Mouse (Mus musculus): ENCODE measurements around the gene Bsdc1. TPM values are rescaled to one million over a fixed set of nuclear protein-coding genes. Genes with fewer than 3 reads are reported as not detected.

The Bsdc1 gene
- total and polyA plus RNA-seq, 2 experiments, result 14.5 to 22.1 TPM

DNA sequence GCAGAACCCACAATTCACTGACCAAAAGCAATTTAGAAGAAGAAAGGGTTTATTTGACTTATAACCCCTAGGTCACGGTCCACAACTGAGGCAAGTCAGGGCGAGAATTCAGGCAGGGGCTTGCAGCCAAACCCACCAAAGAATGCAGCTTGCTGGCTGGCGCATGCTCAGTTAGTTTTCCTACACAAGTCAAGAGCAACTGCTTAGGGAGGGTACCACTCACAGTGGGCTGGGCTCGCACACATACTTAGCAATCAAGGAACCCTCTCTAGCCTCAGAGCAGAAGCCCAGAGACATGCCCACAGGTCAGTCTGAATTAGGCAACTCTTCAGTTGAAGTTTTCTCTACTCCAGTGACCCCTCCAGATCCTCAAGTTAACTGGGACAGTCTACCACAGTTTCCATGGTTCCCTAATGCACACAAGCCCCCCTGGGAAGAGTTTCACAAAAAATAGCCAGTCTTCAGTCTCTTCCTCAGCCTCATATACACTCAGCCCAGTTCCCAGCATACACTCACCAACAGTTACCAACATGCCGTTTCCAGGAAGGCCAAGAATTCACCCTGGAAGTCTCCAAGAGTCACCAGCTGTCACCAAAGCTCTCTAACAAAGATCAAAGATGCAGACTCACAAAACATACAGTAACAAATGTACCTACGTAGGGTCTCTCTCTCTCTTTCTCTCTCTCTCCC lies 49.5 kb downstream of the Bsdc1 start:
- Histone ChIP-seq H3K9ac (ENCODE audit: low read depth, low read length) (no peak overlapping the region), H3K4me3 (ENCODE audit: insufficient read depth, low read depth, low read length) (no peak overlapping the region), H3K27ac (replicated peaks; ENCODE audit: insufficient read depth, low read depth, low read length) (no peak overlapping the region), H3K36me3 (ENCODE audit: control insufficient read depth, insufficient read depth, low read length) (no peaks in the 10 kb centered on the region), H3K27me3 (ENCODE audit: control insufficient read depth, insufficient read depth, low read length) (peaks cover 8% of the 10 kb centered on the region; the same call in 1 of the 2 replicates), H3K79me2 (ENCODE audit: control insufficient read depth, insufficient read depth, low read length) (no peaks in the 10 kb centered on the region), H3K4me1 (ENCODE audit: control insufficient read depth, insufficient read depth, low read length) (no peaks in the 10 kb centered on the region)
- no peak for DNase-seq (ENCODE audit: extremely low read depth, low read depth, low spot score)
- TF ChIP-seq CTCF (IDR thresholded peaks at IDR 0.05; ENCODE audit: low read depth, low read length) (no peak), POLR2A (IDR thresholded peaks at IDR 0.05; ENCODE audit: extremely low read depth, insufficient read depth, low read length) (no peak)
- 84% methylated on average over 6 of the region's 6 CpGs for WGBS

DNA sequence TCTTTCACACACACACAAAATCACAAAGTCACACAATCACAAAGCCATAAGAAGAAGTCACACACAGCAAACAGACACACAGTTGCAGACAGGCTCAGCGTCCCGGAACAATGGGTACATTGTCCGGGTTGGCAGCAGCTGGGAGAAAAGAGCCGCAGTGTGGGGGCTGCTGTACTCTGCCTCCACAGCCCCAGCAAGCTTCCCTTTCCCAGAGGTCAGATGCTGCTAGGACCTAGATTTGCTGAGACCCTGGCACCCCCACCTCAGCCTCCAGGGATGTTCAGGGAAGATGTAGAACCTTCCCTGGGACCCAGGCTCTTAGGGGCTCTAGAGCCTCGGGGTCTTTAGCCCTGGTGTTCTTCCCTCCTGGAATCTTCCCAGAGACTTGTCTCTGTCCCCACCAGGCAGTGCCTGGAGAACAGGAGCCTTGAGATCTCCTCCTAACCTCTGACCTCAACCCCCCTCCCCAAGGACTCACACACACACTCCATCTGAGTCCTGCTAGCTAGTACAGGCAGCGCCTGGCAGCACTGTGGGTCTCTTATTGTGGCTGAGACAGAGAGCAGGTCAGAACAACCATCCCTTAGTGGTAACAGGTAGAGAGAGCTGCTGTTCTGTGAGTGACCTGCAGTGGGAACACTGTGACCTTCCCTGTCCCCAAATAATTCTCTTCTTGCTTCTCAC lies 50.2 kb downstream of the Bsdc1 start:
- H3K79me2 ChIP-seq (ENCODE audit: control insufficient read depth, insufficient read depth, low read length), result no peaks in the 10 kb centered on the region
- H3K4me3 ChIP-seq (ENCODE audit: insufficient read depth, low read depth, low read length), result no peak overlapping the region
- no peak overlapping the region for H3K9ac ChIP-seq (ENCODE audit: low read depth, low read length)
- no peak overlapping the region for H3K27ac ChIP-seq (replicated peaks; ENCODE audit: insufficient read depth, low read depth, low read length)
- peaks cover 8% of the 10 kb centered on the region; the same call in 1 of the 2 replicates for H3K27me3 ChIP-seq (ENCODE audit: control insufficient read depth, insufficient read depth, low read length)
- WGBS, result 71% methylated on average over 6 of the region's 6 CpGs
- no peak for DNase-seq (ENCODE audit: extremely low read depth, low read depth, low spot score)
- TF ChIP-seq POLR2A (IDR thresholded peaks at IDR 0.05; ENCODE audit: extremely low read depth, insufficient read depth, low read length) (no peak), CTCF (IDR thresholded peaks at IDR 0.05; ENCODE audit: low read depth, low read length) (no peak)
- H3K36me3 ChIP-seq (ENCODE audit: control insufficient read depth, insufficient read depth, low read length), result 0 out of 2 replicates have a peak, but pooled peaks cover 1% of the 10 kb centered on the region
- no peaks in the 10 kb centered on the region for H3K4me1 ChIP-seq (ENCODE audit: control insufficient read depth, insufficient read depth, low read length)

DNA sequence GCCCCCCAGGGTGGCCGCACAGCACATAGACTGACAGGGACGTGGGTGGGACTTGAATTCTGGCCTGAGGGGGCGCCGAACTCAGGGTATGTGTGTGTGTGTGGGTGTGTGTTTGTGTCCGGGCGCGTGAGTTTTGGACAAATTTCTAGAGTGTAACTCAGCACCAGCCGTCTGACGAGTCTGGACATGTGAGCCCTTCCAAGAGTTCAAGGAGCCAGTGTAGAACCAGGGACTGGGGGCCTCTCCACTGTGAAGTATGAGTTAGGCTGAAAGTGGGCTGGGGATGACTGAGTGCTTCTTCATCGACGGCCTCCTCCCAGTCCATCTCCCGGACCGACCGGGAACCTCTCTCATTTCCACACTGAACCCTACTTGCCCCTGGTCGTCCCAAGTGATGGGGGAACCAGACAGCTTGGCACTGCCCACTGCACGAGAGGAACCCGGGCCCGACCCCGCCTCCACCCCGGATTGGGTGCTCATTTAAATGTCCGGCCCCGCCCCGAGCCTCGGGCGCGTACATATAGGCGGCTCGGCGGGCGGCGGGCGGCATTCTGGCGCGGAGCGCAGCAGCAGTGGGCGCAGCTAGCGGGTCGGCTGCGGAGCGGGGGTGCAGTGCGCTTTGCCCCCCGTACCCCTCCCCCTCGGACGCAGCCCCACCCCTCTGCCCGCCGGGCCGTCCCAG lies 51.8 kb downstream of the Bsdc1 start, which contains the start of gene Marcksl1:
Marcksl1 (plus strand) TSS at position 496 of the 682 bp plus-strand sequence.
- peaks cover 8% of the 10 kb centered on the region; the same call in 1 of the 2 replicates for H3K27me3 ChIP-seq (ENCODE audit: control insufficient read depth, insufficient read depth, low read length)
- no peak for DNase-seq (ENCODE audit: extremely low read depth, low read depth, low spot score)
- peak within 1 kb of the TSS; percentile 90 for H3K9ac ChIP-seq (ENCODE audit: low read depth, low read length)
- H3K4me3 ChIP-seq (ENCODE audit: insufficient read depth, low read depth, low read length), result peak within 1 kb of the TSS; percentile 91
- TF ChIP-seq CTCF (IDR thresholded peaks at IDR 0.05; ENCODE audit: low read depth, low read length) (no peak), POLR2A (IDR thresholded peaks at IDR 0.05; ENCODE audit: extremely low read depth, insufficient read depth, low read length) (peak; percentile 73; the same call in 1 of the 2 replicates)
- 8% methylated on average over 46 of the region's 47 CpGs for WGBS
- H3K27ac ChIP-seq (replicated peaks; ENCODE audit: insufficient read depth, low read depth, low read length), result no peak within 1 kb of the TSS
- H3K79me2 ChIP-seq (ENCODE audit: control insufficient read depth, insufficient read depth, low read length), result no peaks in the 10 kb centered on the region
- no peaks in the 10 kb centered on the region for H3K4me1 ChIP-seq (ENCODE audit: control insufficient read depth, insufficient read depth, low read length)
- peaks cover 6% of the 10 kb centered on the region; the same call in 1 of the 2 replicates for H3K36me3 ChIP-seq (ENCODE audit: control insufficient read depth, insufficient read depth, low read length)

DNA sequence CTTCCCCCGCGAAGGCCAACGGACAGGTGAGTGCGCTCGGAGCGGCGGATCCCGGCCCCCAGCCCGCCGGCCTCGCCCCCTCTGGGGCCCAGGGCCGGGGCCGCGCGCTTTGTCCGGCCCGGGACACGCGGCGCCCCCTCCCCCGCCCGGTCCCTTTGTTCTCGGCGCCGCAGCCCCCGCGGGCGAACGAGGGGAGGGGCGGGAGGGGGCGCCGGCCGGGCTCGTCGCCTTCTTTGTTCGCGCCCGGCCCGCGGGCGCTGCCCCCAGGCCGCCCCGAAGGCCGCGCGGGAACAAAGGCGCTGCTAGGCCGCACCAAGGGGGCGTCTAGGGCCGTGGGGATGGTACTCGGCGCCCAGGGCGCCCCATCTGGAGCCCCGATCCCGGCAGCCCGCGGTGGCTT lies 52.5 kb downstream of the Bsdc1 start:
- no peaks in the 10 kb centered on the region for H3K4me1 ChIP-seq (ENCODE audit: control insufficient read depth, insufficient read depth, low read length)
- no peaks in the 10 kb centered on the region for H3K79me2 ChIP-seq (ENCODE audit: control insufficient read depth, insufficient read depth, low read length)
- peaks cover 11% of the 10 kb centered on the region for H3K36me3 ChIP-seq (ENCODE audit: control insufficient read depth, insufficient read depth, low read length)
- TF ChIP-seq CTCF (IDR thresholded peaks at IDR 0.05; ENCODE audit: low read depth, low read length) (no peak), POLR2A (IDR thresholded peaks at IDR 0.05; ENCODE audit: extremely low read depth, insufficient read depth, low read length) (no peak)
- no peak for DNase-seq (ENCODE audit: extremely low read depth, low read depth, low spot score)
- peak overlapping the region; percentile 90 for H3K9ac ChIP-seq (ENCODE audit: low read depth, low read length)
- peaks cover 8% of the 10 kb centered on the region; the same call in 1 of the 2 replicates for H3K27me3 ChIP-seq (ENCODE audit: control insufficient read depth, insufficient read depth, low read length)
- 2% methylated on average over 50 of the region's 57 CpGs for WGBS
- H3K4me3 ChIP-seq (ENCODE audit: insufficient read depth, low read depth, low read length), result peak overlapping the region; percentile 91
- no peak overlapping the region for H3K27ac ChIP-seq (replicated peaks; ENCODE audit: insufficient read depth, low read depth, low read length)

- H3K36me3 ChIP-seq (ENCODE audit: control insufficient read depth, insufficient read depth, low read length), result peaks cover 12% of the 10 kb centered on the region
- peaks cover 8% of the 10 kb centered on the region; the same call in 1 of the 2 replicates for H3K27me3 ChIP-seq (ENCODE audit: control insufficient read depth, insufficient read depth, low read length)
- no peak overlapping the region for H3K27ac ChIP-seq (replicated peaks; ENCODE audit: insufficient read depth, low read depth, low read length)
- no peaks in the 10 kb centered on the region for H3K79me2 ChIP-seq (ENCODE audit: control insufficient read depth, insufficient read depth, low read length)
- H3K9ac ChIP-seq (ENCODE audit: low read depth, low read length), result peak overlapping the region; percentile 90
- WGBS, result 15% methylated on average over 35 of the region's 35 CpGs
- TF ChIP-seq POLR2A (IDR thresholded peaks at IDR 0.05; ENCODE audit: extremely low read depth, insufficient read depth, low read length) (no peak), CTCF (IDR thresholded peaks at IDR 0.05; ENCODE audit: low read depth, low read length) (peak; percentile 75)
- peak overlapping the region; percentile 91 for H3K4me3 ChIP-seq (ENCODE audit: insufficient read depth, low read depth, low read length)
- DNase-seq (ENCODE audit: extremely low read depth, low read depth, low spot score), result no peak
- H3K4me1 ChIP-seq (ENCODE audit: control insufficient read depth, insufficient read depth, low read length), result no peaks in the 10 kb centered on the region
Measured at GRCm38 (mm10) chr4:129514300-129514898, 53.0 kb downstream of the Bsdc1 start.
